Mouse (Mus musculus): ENCODE results near the gene Prnp.

Gene Prnp

GRCm38 (mm10) chr2:131897336-131898109, 12.2 kb upstream of the Prnp start:
- H3K4me3 ChIP-seq (replicated peaks; ENCODE audit: low read length) = no peak overlapping the region

GRCm38 (mm10) chr2:131902423-131902822, 7.3 kb upstream of the Prnp start:
- Histone ChIP-seq H3K27me3 (ENCODE audit: insufficient read depth, low read length) (0 out of 2 replicates have a peak, but pooled peaks cover 8% of the 10 kb centered on the region), H3K36me3 (ENCODE audit: insufficient read depth, low read length) (no peaks in the 10 kb centered on the region), H3K9me3 (ENCODE audit: low read length) (no peaks in the 10 kb centered on the region), H3K4me1 (replicated peaks; ENCODE audit: low read depth, low read length) (peaks cover 6% of the 10 kb centered on the region), H3K4me3 (replicated peaks; ENCODE audit: low read length) (no peak overlapping the region)
- TF ChIP-seq POU5F1 (IDR thresholded peaks at IDR 0.05; ENCODE audit: borderline replicate concordance, low read length) = no peak
- no peak for TF ChIP-seq NANOG (IDR thresholded peaks at IDR 0.05; ENCODE audit: borderline replicate concordance, low read length)
- no peak for TF ChIP-seq CTCF (conservative IDR thresholded peaks at IDR 0.05; ENCODE audit: low read length)

More at GRCm38 (mm10) chr2:131897336-131898109, 12.2 kb upstream of the Prnp start:
- TF ChIP-seq POU5F1 (IDR thresholded peaks at IDR 0.05; ENCODE audit: borderline replicate concordance, low read length) (no peak), CTCF (conservative IDR thresholded peaks at IDR 0.05; ENCODE audit: low read length) (no peak), NANOG (IDR thresholded peaks at IDR 0.05; ENCODE audit: borderline replicate concordance, low read length) (no peak)
- Histone ChIP-seq H3K27me3 (ENCODE audit: insufficient read depth, low read length) (no peaks in the 10 kb centered on the region), H3K36me3 (ENCODE audit: insufficient read depth, low read length) (no peaks in the 10 kb centered on the region), H3K9me3 (ENCODE audit: low read length) (no peaks in the 10 kb centered on the region), H3K4me1 (replicated peaks; ENCODE audit: low read depth, low read length) (peaks cover 7% of the 10 kb centered on the region)

- Histone ChIP-seq H3K4me3 (replicated peaks; ENCODE audit: low read length) (no peak overlapping the region), H3K27me3 (ENCODE audit: insufficient read depth, low read length) (0 out of 2 replicates have a peak, but pooled peaks cover 8% of the 10 kb centered on the region), H3K4me1 (replicated peaks; ENCODE audit: low read depth, low read length) (peaks cover 6% of the 10 kb centered on the region), H3K36me3 (ENCODE audit: insufficient read depth, low read length) (no peaks in the 10 kb centered on the region), H3K9me3 (ENCODE audit: low read length) (no peaks in the 10 kb centered on the region)
- TF ChIP-seq POU5F1 (IDR thresholded peaks at IDR 0.05; ENCODE audit: borderline replicate concordance, low read length) = no peak
- TF ChIP-seq NANOG (IDR thresholded peaks at IDR 0.05; ENCODE audit: borderline replicate concordance, low read length) = no peak
- no peak for TF ChIP-seq CTCF (conservative IDR thresholded peaks at IDR 0.05; ENCODE audit: low read length)
Measured at GRCm38 (mm10) chr2:131902867-131903266, 6.9 kb upstream of the Prnp start.

- Histone ChIP-seq H3K4me1 (replicated peaks; ENCODE audit: low read depth, low read length) (peaks cover 19% of the 10 kb centered on the region), H3K9me3 (ENCODE audit: low read length) (no peaks in the 10 kb centered on the region), H3K27me3 (ENCODE audit: insufficient read depth, low read length) (0 out of 2 replicates have a peak, but pooled peaks cover 11% of the 10 kb centered on the region), H3K36me3 (ENCODE audit: insufficient read depth, low read length) (no peaks in the 10 kb centered on the region), H3K4me3 (replicated peaks; ENCODE audit: low read length) (no peak overlapping the region)
- TF ChIP-seq CTCF (conservative IDR thresholded peaks at IDR 0.05; ENCODE audit: low read length) (no peak), POU5F1 (IDR thresholded peaks at IDR 0.05; ENCODE audit: borderline replicate concordance, low read length) (no peak), NANOG (IDR thresholded peaks at IDR 0.05; ENCODE audit: borderline replicate concordance, low read length) (no peak)
Measured at GRCm38 (mm10) chr2:131905025-131905424, 4.7 kb upstream of the Prnp start.

GRCm38 (mm10) chr2:131905776-131906175, 4.0 kb upstream of the Prnp start:
- peaks cover 12% of the 10 kb centered on the region; the same call in 1 of the 2 replicates for H3K27me3 ChIP-seq (ENCODE audit: insufficient read depth, low read length)
- H3K4me1 ChIP-seq (replicated peaks; ENCODE audit: low read depth, low read length) = peaks cover 26% of the 10 kb centered on the region
- H3K4me3 ChIP-seq (replicated peaks; ENCODE audit: low read length) = no peak overlapping the region
- H3K36me3 ChIP-seq (ENCODE audit: insufficient read depth, low read length) = no peaks in the 10 kb centered on the region
- no peak for TF ChIP-seq NANOG (IDR thresholded peaks at IDR 0.05; ENCODE audit: borderline replicate concordance, low read length)
- TF ChIP-seq CTCF (conservative IDR thresholded peaks at IDR 0.05; ENCODE audit: low read length) = no peak
- no peak for TF ChIP-seq POU5F1 (IDR thresholded peaks at IDR 0.05; ENCODE audit: borderline replicate concordance, low read length)
- no peaks in the 10 kb centered on the region for H3K9me3 ChIP-seq (ENCODE audit: low read length)

DNA sequence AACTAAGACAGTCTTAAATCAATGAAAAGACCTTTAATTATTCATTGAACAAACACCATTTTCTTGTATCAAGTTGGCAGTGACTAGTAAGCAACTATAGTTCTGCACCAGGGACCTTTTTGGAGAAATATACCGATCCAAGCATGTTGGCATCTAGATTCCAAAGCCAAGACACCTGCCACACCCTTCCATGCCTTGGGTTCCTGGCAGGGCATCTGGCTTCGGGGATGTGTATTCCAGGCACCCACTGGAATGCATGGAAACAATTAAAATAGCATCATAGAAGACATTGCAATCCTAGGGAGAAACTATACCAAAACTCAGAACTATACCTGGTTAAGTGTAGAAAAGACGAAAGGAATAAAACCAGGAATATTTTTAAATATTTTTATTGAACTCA, 3.5 kb upstream of the Prnp start:
- Histone ChIP-seq H3K4me3 (replicated peaks; ENCODE audit: low read length) (no peak overlapping the region), H3K36me3 (ENCODE audit: insufficient read depth, low read length) (no peaks in the 10 kb centered on the region), H3K27me3 (ENCODE audit: insufficient read depth, low read length) (peaks cover 17% of the 10 kb centered on the region; the same call in 1 of the 2 replicates), H3K9me3 (ENCODE audit: low read length) (no peaks in the 10 kb centered on the region), H3K4me1 (replicated peaks; ENCODE audit: low read depth, low read length) (peaks cover 29% of the 10 kb centered on the region)
- TF ChIP-seq POU5F1 (IDR thresholded peaks at IDR 0.05; ENCODE audit: borderline replicate concordance, low read length) (no peak), NANOG (IDR thresholded peaks at IDR 0.05; ENCODE audit: borderline replicate concordance, low read length) (no peak), CTCF (conservative IDR thresholded peaks at IDR 0.05; ENCODE audit: low read length) (no peak)

DNA sequence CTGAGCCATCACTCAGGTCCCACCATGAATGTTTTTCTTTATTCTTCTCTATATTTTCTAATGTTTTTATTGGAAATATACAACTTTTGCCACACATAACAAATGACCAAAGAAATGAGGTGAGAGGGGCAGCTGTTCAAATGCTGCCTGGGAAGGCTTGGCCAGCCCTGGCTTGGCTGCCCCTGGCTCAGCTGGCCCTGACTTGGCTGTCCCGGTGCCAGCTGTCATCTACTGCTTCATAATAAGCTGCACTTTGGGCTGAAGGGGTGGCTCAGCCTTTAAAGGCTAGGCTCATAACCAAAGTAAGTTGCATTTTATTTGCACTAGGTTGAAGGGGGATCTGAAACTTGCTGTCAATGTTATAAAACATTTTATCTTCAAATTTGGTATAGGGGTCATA, 2.9 kb upstream of the Prnp start:
- H3K9me3 ChIP-seq (ENCODE audit: low read length) = no peaks in the 10 kb centered on the region
- no peak for TF ChIP-seq POU5F1 (IDR thresholded peaks at IDR 0.05; ENCODE audit: borderline replicate concordance, low read length)
- no peak for TF ChIP-seq NANOG (IDR thresholded peaks at IDR 0.05; ENCODE audit: borderline replicate concordance, low read length)
- no peak for TF ChIP-seq CTCF (conservative IDR thresholded peaks at IDR 0.05; ENCODE audit: low read length)
- H3K27me3 ChIP-seq (ENCODE audit: insufficient read depth, low read length) = peaks cover 19% of the 10 kb centered on the region; the same call in 1 of the 2 replicates
- no peak overlapping the region for H3K4me3 ChIP-seq (replicated peaks; ENCODE audit: low read length)
- no peaks in the 10 kb centered on the region for H3K36me3 ChIP-seq (ENCODE audit: insufficient read depth, low read length)
- H3K4me1 ChIP-seq (replicated peaks; ENCODE audit: low read depth, low read length) = peaks cover 29% of the 10 kb centered on the region

- Histone ChIP-seq H3K27me3 (ENCODE audit: insufficient read depth, low read length) (peaks cover 19% of the 10 kb centered on the region; the same call in 1 of the 2 replicates), H3K4me1 (replicated peaks; ENCODE audit: low read depth, low read length) (peaks cover 29% of the 10 kb centered on the region), H3K9me3 (ENCODE audit: low read length) (no peaks in the 10 kb centered on the region), H3K36me3 (ENCODE audit: insufficient read depth, low read length) (no peaks in the 10 kb centered on the region), H3K4me3 (replicated peaks; ENCODE audit: low read length) (no peak overlapping the region)
- TF ChIP-seq CTCF (conservative IDR thresholded peaks at IDR 0.05; ENCODE audit: low read length) = no peak
- TF ChIP-seq NANOG (IDR thresholded peaks at IDR 0.05; ENCODE audit: borderline replicate concordance, low read length) = no peak
- no peak for TF ChIP-seq POU5F1 (IDR thresholded peaks at IDR 0.05; ENCODE audit: borderline replicate concordance, low read length)
Measured at GRCm38 (mm10) chr2:131907311-131907710, 2.4 kb upstream of the Prnp start.
